Comparison of ENCODE assay signal across 9 mouse cellular contexts in the genomic region with DNA sequence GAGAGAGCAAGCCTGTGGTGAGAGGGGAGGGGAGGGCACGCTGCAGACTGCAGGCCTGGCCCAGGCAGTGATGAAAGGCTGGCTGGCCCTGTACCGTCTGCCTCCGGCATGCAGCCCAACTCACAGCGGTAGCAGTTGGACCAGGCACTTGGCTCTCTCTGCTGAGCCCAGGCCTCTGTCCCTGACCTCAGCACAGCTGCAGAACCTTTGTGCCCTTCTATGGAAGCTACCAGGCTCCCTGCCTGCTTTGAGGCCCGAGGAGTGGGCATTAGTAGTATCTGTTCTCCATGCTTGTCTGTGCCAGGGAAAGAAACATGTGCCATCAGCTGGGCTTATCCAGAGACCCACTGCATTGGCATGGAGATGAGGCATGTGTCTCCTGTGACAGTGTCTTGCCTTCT.
DNase-seq lines count a peak whose midpoint lies in the region; ATAC-seq and TF ChIP-seq lines count a peak whose summit lies in the region.
"Had no signal": no experiment of that assay in that cellular context is flagged by ENCODE, and none has a peak within 500 bp of the region (broad histone marks: within the 10 kb centered on the region; RNA-seq: fewer than 3 reads in every experiment).

No protein-coding gene starts in this region.

- WGBS in lung, postnatal 0 days, result 37% methylated on average over 4 of the region's 5 CpGs

- no peak overlapping the region for H3K9ac ChIP-seq in lung, postnatal 0 days (replicated peaks; ENCODE audit: low read depth)
- H3K9ac ChIP-seq: embryonic facial prominence, embryonic 13.5 days had no signal

- no peak overlapping the region for H3K27ac ChIP-seq in lung, postnatal 0 days (ENCODE audit: low read length)
- H3K27ac ChIP-seq: embryonic facial prominence, embryonic 13.5 days had no signal

- no peak overlapping the region for H3K4me3 ChIP-seq in lung, postnatal 0 days (ENCODE audit: low read depth, low read length)
- H3K4me3 ChIP-seq: embryonic facial prominence, embryonic 13.5 days had no signal

- TF ChIP-seq CTCF in lung, postnatal 0 days (IDR thresholded peaks at IDR 0.05), result no peak

- no peak for ATAC-seq in lung, postnatal 0 days

- H3K36me3 ChIP-seq in lung, postnatal 0 days (ENCODE audit: insufficient read depth, low read length), result no peaks in the 10 kb centered on the region
- H3K36me3 ChIP-seq: embryonic facial prominence, embryonic 13.5 days had no signal

- TF ChIP-seq EP300 in lung, postnatal 0 days (IDR thresholded peaks at IDR 0.05), result no peak

- H3K27me3 ChIP-seq in lung, postnatal 0 days (replicated peaks; ENCODE audit: insufficient read depth, low read length), result no peaks in the 10 kb centered on the region
- H3K27me3 ChIP-seq: embryonic facial prominence, embryonic 13.5 days had no signal

- H3K9me3 ChIP-seq in lung, postnatal 0 days (ENCODE audit: low read length), result no peaks in the 10 kb centered on the region
- H3K9me3 ChIP-seq: embryonic facial prominence, embryonic 13.5 days had no signal

- H3K4me1 ChIP-seq in lung, postnatal 0 days (ENCODE audit: insufficient read depth, low read depth, low read length), result no peaks in the 10 kb centered on the region

- peak; percentile 40 for DNase-seq in lung, postnatal 10 days
- no peak for DNase-seq in lung, postnatal 0 days (ENCODE audit: low spot score)
- peak; percentile 58 to 87 for DNase-seq in cerebellum, postnatal 4 days (ENCODE audit: low spot score in 2 of 2)
- DNase-seq in gonadal fat pad, adult 2 months (ENCODE audit: low read depth), result peak; percentile 34
- peak; percentile 66 to 73 for DNase-seq in layer of hippocampus, postnatal 14 days (ENCODE audit: low spot score in 2 of 2)
- peak; percentile 70 to 76 for DNase-seq in right cerebral cortex, postnatal 10 days (ENCODE audit: low spot score in 2 of 2)
- DNase-seq in kidney, adult 8-10 months, result no peak
- DNase-seq in liver, result no peak

- no peak overlapping the region for H3K4me2 ChIP-seq in lung, postnatal 0 days (replicated peaks; ENCODE audit: low read depth, low read length)
- H3K4me2 ChIP-seq: embryonic facial prominence, embryonic 13.5 days had no signal

Comparison
In these comparisons a context has a peak if more than half of its experiments do, and no peak if none do; other contexts are left out.
1. DNase-seq: peak in lung, postnatal 10 days (single experiment), cerebellum, postnatal 4 days (2 of 2), gonadal fat pad, adult 2 months (single experiment), layer of hippocampus, postnatal 14 days (2 of 2) and right cerebral cortex, postnatal 10 days (2 of 2); none in lung, postnatal 0 days (single experiment), kidney, adult 8-10 months (0 of 2) and liver (single experiment).